Mouse (Mus musculus): ENCODE measurements at regions not wholly inside any gene's neighbourhood (a gene's known extent, or its start where the extent isn't known, plus 50 kb on each side); places are given as distances from the start of the nearest gene placed in this dataset.

DNA sequence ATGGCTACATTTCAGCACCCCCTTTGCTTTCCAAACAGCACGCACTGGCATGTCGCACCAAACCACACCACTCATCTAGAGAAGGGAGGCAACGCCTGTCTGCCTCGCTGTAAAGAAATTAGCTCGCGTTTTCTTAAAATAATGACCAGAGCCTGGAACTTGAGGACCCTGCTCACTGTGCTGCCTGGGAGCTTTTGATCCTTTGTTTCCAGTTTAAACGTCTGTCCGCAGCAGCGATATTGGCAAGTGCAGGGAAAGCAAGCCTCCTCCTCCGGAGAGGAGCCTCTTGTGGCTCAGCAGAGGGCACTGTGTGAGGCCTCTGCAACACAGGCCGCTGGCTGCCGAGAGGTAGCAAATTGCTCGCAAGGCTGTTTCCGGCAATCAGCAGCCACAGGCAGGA is 328.8 kb upstream of the Irx1 start:
- no peak for TF ChIP-seq CHD2 (IDR thresholded peaks at IDR 0.05; ENCODE audit: low read depth, low read length)
- no peak overlapping the region for H3K9ac ChIP-seq (ENCODE audit: insufficient read depth, low read depth, low read length, poor library complexity, severe bottlenecking)
- H3K9me3 ChIP-seq (ENCODE audit: control insufficient read depth, insufficient read depth, low read depth, low read length): no peaks in the 10 kb centered on the region
- in situ Hi-C loops (cut with MboI; ENCODE audit: low sequenced_read_pairs in 2 of 2, unreplicated experiment in 2 of 2): no loop called here
- H3K27ac ChIP-seq (ENCODE audit: insufficient read depth, low read depth, low read length, poor library complexity, severe bottlenecking): no peak overlapping the region
- H3K36me3 ChIP-seq (ENCODE audit: control insufficient read depth, insufficient read depth, low read length, poor library complexity, severe bottlenecking): no peaks in the 10 kb centered on the region
- DNase-seq (ENCODE audit: low read depth, low spot score): peak; percentile 24
- H3K4me1 ChIP-seq (ENCODE audit: control insufficient read depth in 2 of 2, insufficient read depth in 2 of 2, low read length in 2 of 2, poor library complexity in 1 of 2): no peaks in the 10 kb centered on the region
- H3K4me3 ChIP-seq (ENCODE audit: insufficient read depth in 1 of 2, low read depth in 1 of 2, low read length in 2 of 2, poor library complexity in 1 of 2, severe bottlenecking in 1 of 2): no peak overlapping the region; a peak in 1 of 4 replicates

DNA sequence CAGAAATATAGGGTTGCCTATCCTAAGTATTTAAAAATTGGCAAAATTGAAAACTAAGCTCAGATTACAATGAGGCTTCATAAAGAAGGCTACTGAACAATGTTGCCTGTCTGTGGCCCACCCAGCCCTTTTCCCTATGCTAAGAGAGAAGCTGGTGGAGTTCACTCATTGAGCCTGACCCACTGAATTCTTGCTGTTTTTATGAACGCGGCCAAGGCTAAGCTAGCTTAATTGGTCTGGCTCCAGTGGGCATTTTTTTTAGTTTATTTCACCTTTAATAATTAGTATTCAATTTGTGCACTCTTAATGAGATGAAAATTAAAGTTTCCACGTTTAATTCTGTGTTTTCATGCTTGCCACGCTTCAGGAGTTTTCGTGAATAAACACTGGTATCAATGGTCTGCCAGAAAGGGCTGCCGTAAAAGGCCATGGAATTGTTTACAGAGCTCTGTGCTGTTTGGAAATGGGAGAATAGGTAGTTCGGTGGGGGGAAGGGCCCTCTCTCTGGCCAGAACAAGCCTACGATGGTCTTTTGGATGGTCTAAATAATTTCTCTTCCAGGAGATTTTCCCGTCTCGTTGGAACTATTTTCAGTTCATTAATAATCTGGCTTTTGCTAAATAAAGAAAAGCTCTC is 329.7 kb upstream of the Irx1 start:
- Histone ChIP-seq H3K4me1 (ENCODE audit: control insufficient read depth in 2 of 2, insufficient read depth in 2 of 2, low read length in 2 of 2, poor library complexity in 1 of 2) (no peaks in the 10 kb centered on the region), H3K9me3 (ENCODE audit: control insufficient read depth, insufficient read depth, low read depth, low read length) (no peaks in the 10 kb centered on the region), H3K4me3 (ENCODE audit: insufficient read depth in 1 of 2, low read depth in 1 of 2, low read length in 2 of 2, poor library complexity in 1 of 2, severe bottlenecking in 1 of 2) (no peak overlapping the region), H3K36me3 (ENCODE audit: control insufficient read depth, insufficient read depth, low read length, poor library complexity, severe bottlenecking) (no peaks in the 10 kb centered on the region), H3K9ac (ENCODE audit: insufficient read depth, low read depth, low read length, poor library complexity, severe bottlenecking) (no peak overlapping the region), H3K27ac (ENCODE audit: insufficient read depth, low read depth, low read length, poor library complexity, severe bottlenecking) (no peak overlapping the region)
- no peak for DNase-seq (ENCODE audit: low read depth, low spot score)
- in situ Hi-C loops (cut with MboI; ENCODE audit: low sequenced_read_pairs in 2 of 2, unreplicated experiment in 2 of 2): no loop called here
- TF ChIP-seq HCFC1 (IDR thresholded peaks at IDR 0.05; ENCODE audit: borderline replicate concordance, insufficient read depth, low read length): no peak
- TF ChIP-seq MAFK (IDR thresholded peaks at IDR 0.05; ENCODE audit: insufficient read depth, low read depth, low read length): no peak
- TF ChIP-seq ZC3H11A (IDR thresholded peaks at IDR 0.05; ENCODE audit: borderline replicate concordance, low read depth, low read length): no peak
- TF ChIP-seq CHD2 (IDR thresholded peaks at IDR 0.05; ENCODE audit: low read depth, low read length): no peak
- no peak for TF ChIP-seq ZNF384 (IDR thresholded peaks at IDR 0.05; ENCODE audit: low read depth, low read length)

DNA sequence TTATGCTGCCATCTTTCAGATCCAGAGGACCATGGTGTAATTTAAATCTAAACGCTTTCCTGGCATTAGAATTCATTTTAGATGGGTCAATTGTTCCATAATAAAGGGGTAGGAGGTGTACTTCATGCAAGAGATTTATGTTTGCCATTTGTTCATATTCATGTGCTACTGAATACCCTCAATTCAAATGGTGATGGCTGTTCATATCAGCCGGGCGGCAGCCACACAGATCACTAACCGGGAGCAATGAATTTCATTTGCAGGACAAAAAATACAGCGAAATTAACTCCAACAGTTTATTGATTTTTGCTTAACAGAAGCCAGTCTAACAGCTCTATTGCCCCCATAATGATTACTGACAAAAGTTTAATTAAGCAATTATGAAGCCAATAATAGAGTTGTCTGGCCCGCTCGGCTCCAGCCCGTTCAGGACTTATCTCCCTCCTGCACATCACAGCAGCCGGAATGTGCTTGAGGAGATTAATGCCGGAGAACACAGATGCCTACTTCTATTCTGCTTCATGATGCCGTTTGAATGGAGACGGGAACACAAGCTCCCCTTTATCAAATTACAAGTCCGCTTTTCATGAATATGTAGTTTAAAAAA is 330.3 kb upstream of the Irx2 start:
- H3K9ac ChIP-seq (ENCODE audit: insufficient read depth, low read depth, low read length, poor library complexity, severe bottlenecking): no peak overlapping the region
- no peak overlapping the region for H3K27ac ChIP-seq (ENCODE audit: insufficient read depth, low read depth, low read length, poor library complexity, severe bottlenecking)
- no peaks in the 10 kb centered on the region for H3K4me1 ChIP-seq (ENCODE audit: control insufficient read depth in 2 of 2, insufficient read depth in 2 of 2, low read length in 2 of 2, poor library complexity in 1 of 2)
- no peaks in the 10 kb centered on the region for H3K9me3 ChIP-seq (ENCODE audit: control insufficient read depth, insufficient read depth, low read depth, low read length)
- no peak for TF ChIP-seq MAFK (IDR thresholded peaks at IDR 0.05; ENCODE audit: insufficient read depth, low read depth, low read length)
- no peak for TF ChIP-seq ZNF384 (IDR thresholded peaks at IDR 0.05; ENCODE audit: low read depth, low read length)
- no peak for TF ChIP-seq ZC3H11A (IDR thresholded peaks at IDR 0.05; ENCODE audit: borderline replicate concordance, low read depth, low read length)
- in situ Hi-C loops (cut with MboI; ENCODE audit: low sequenced_read_pairs in 2 of 2, unreplicated experiment in 2 of 2): no loop called here
- no peak for DNase-seq (ENCODE audit: low read depth, low spot score)
- H3K36me3 ChIP-seq (ENCODE audit: control insufficient read depth, insufficient read depth, low read length, poor library complexity, severe bottlenecking): no peaks in the 10 kb centered on the region
- H3K4me3 ChIP-seq (ENCODE audit: insufficient read depth in 1 of 2, low read depth in 1 of 2, low read length in 2 of 2, poor library complexity in 1 of 2, severe bottlenecking in 1 of 2): no peak overlapping the region

DNA sequence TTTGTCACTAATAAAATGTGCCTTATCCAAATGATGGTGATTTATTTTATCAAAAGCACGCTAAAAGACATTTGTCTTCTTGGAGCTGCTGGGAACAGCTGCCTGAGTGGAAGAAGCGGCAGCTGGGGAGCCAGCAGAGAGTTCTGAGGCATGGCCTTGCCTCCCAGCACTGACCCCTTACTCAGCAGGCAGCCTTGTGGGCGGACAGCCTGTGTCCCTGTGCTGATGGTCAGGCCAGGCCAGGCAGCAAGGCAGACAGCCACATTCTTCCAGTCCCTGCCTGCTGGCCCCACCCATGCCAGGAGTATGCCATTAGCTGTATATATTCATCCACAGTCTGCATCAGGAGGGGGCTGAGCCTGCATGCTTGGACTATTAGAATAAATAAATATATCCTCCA is 329.0 kb upstream of the Irx2 start:
- no peak overlapping the region; the same call in 1 of the 2 replicates for H3K9ac ChIP-seq (ENCODE audit: insufficient read depth, low read depth, low read length, poor library complexity, severe bottlenecking)
- DNase-seq (ENCODE audit: low read depth, low spot score): no peak
- TF ChIP-seq MAFK (IDR thresholded peaks at IDR 0.05; ENCODE audit: insufficient read depth, low read depth, low read length): no peak
- no peak for TF ChIP-seq CHD2 (IDR thresholded peaks at IDR 0.05; ENCODE audit: low read depth, low read length)
- TF ChIP-seq HCFC1 (IDR thresholded peaks at IDR 0.05; ENCODE audit: borderline replicate concordance, insufficient read depth, low read length): no peak
- no peak for TF ChIP-seq ZNF384 (IDR thresholded peaks at IDR 0.05; ENCODE audit: low read depth, low read length)
- no peak for TF ChIP-seq ZC3H11A (IDR thresholded peaks at IDR 0.05; ENCODE audit: borderline replicate concordance, low read depth, low read length)
- H3K36me3 ChIP-seq (ENCODE audit: control insufficient read depth, insufficient read depth, low read length, poor library complexity, severe bottlenecking): no peaks in the 10 kb centered on the region
- no peaks in the 10 kb centered on the region for H3K4me1 ChIP-seq (ENCODE audit: control insufficient read depth in 2 of 2, insufficient read depth in 2 of 2, low read length in 2 of 2, poor library complexity in 1 of 2)
- H3K4me3 ChIP-seq (ENCODE audit: insufficient read depth in 1 of 2, low read depth in 1 of 2, low read length in 2 of 2, poor library complexity in 1 of 2, severe bottlenecking in 1 of 2): no peak overlapping the region
- H3K9me3 ChIP-seq (ENCODE audit: control insufficient read depth, insufficient read depth, low read depth, low read length): no peaks in the 10 kb centered on the region
- no peak overlapping the region for H3K27ac ChIP-seq (ENCODE audit: insufficient read depth, low read depth, low read length, poor library complexity, severe bottlenecking)
- in situ Hi-C loops (cut with MboI; ENCODE audit: low sequenced_read_pairs in 2 of 2, unreplicated experiment in 2 of 2): no loop called here

DNA sequence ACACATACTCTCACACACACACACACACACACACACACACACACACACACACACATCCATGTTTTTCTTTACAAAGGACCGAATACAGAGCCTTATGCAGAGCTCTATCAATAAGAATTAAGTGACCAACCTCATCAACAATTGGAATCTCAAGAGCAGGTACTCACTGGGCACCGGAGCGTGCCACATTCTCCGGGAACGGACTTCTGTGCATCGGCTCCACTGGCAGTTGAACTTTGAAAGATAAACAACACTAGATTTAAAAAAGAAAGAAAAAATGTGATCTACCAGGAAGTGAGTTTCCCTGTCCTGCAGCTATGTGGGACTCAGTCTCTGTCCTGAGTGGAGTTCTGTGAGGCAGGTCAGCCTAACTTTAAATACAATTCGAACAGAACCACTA is 327.5 kb upstream of the Irx2 start:
- H3K4me3 ChIP-seq (ENCODE audit: insufficient read depth in 1 of 2, low read depth in 1 of 2, low read length in 2 of 2, poor library complexity in 1 of 2, severe bottlenecking in 1 of 2): no peak overlapping the region
- H3K36me3 ChIP-seq (ENCODE audit: control insufficient read depth, insufficient read depth, low read length, poor library complexity, severe bottlenecking): no peaks in the 10 kb centered on the region
- H3K27ac ChIP-seq (ENCODE audit: insufficient read depth, low read depth, low read length, poor library complexity, severe bottlenecking): no peak overlapping the region
- TF ChIP-seq MAFK (IDR thresholded peaks at IDR 0.05; ENCODE audit: insufficient read depth, low read depth, low read length) (no peak), HCFC1 (IDR thresholded peaks at IDR 0.05; ENCODE audit: borderline replicate concordance, insufficient read depth, low read length) (no peak), ZC3H11A (IDR thresholded peaks at IDR 0.05; ENCODE audit: borderline replicate concordance, low read depth, low read length) (no peak), ZNF384 (IDR thresholded peaks at IDR 0.05; ENCODE audit: low read depth, low read length) (no peak), CHD2 (IDR thresholded peaks at IDR 0.05; ENCODE audit: low read depth, low read length) (no peak)
- H3K9me3 ChIP-seq (ENCODE audit: control insufficient read depth, insufficient read depth, low read depth, low read length): no peaks in the 10 kb centered on the region
- no peak overlapping the region for H3K9ac ChIP-seq (ENCODE audit: insufficient read depth, low read depth, low read length, poor library complexity, severe bottlenecking)
- DNase-seq (ENCODE audit: low read depth, low spot score): no peak
- in situ Hi-C loops (cut with MboI; ENCODE audit: low sequenced_read_pairs in 2 of 2, unreplicated experiment in 2 of 2): no loop called here
- H3K4me1 ChIP-seq (ENCODE audit: control insufficient read depth in 2 of 2, insufficient read depth in 2 of 2, low read length in 2 of 2, poor library complexity in 1 of 2): no peaks in the 10 kb centered on the region

Data from ES-E14 (cell line).